Mouse (Mus musculus) spleen, postnatal 14 days (tissue): ENCODE measurements around the gene P4hb.
"Not testable (repeated sequence)": the region's sequence is repeated elsewhere in the genome, so short reads cannot be mapped to it uniquely, and the experiment has no call there.

Experiments
- DNase-seq, 2 experiments: peaks; one replicate each; pipeline ENCODE4 v3.0.0; 2021 to 2022; ENCODE audit warnings: low spot score in 2 of 2

P4hb gene

GRCm38 (mm10) chr11:120598283-120598989 is 25.4 kb upstream of the P4hb start, which contains the start of the genes Alyref and Anapc11:
Alyref (minus strand) TSS chr11:120598365.
Anapc11 (plus strand) TSS chr11:120598421.
- peak; percentile 88 to 93 for DNase-seq

- no peak for DNase-seq
Observed at GRCm38 (mm10) chr11:120597240-120598235, 24.5 kb upstream of the P4hb start.

- no peak for DNase-seq
Observed at GRCm38 (mm10) chr11:120588531-120588930, 15.5 kb upstream of the P4hb start.

GRCm38 (mm10) chr11:120583937-120584336 is 10.9 kb upstream of the P4hb start:
- no peak for DNase-seq

- not testable (repeated sequence) for DNase-seq
Observed at GRCm38 (mm10) chr11:120582982-120583293, 9.9 kb upstream of the P4hb start.

- no peak for DNase-seq
Observed at GRCm38 (mm10) chr11:120582268-120582981, 9.4 kb upstream of the P4hb start.

GRCm38 (mm10) chr11:120581490-120582267 is 8.6 kb upstream of the P4hb start, which contains the start of gene Arhgdia:
Arhgdia (minus strand) TSS chr11:120581624.
- DNase-seq, result peak; percentile 79 to 82

- peak in 1 of 2 experiments; percentile 34 for DNase-seq
Observed at GRCm38 (mm10) chr11:120580871-120581331, 7.8 kb upstream of the P4hb start.

- no peak for DNase-seq
Observed at GRCm38 (mm10) chr11:120580190-120580589, 7.1 kb upstream of the P4hb start.

GRCm38 (mm10) chr11:120579316-120580107 is 6.5 kb upstream of the P4hb start:
- peak; percentile 62 to 83 for DNase-seq

GRCm38 (mm10) chr11:120578694-120579243 is 5.7 kb upstream of the P4hb start:
- no peak for DNase-seq

GRCm38 (mm10) chr11:120578024-120578693 is 5.1 kb upstream of the P4hb start:
- DNase-seq, result no peak

- DNase-seq, result no peak
Observed at GRCm38 (mm10) chr11:120577211-120578023, 4.4 kb upstream of the P4hb start.

- DNase-seq, result no peak
Observed at GRCm38 (mm10) chr11:120576365-120576981, 3.4 kb upstream of the P4hb start.

- no peak for DNase-seq
Observed at GRCm38 (mm10) chr11:120575940-120576339, 2.9 kb upstream of the P4hb start.

- no peak for DNase-seq
Observed at GRCm38 (mm10) chr11:120575046-120575445, 2.0 kb upstream of the P4hb start.

GRCm38 (mm10) chr11:120574278-120574600 is 1.2 kb upstream of the P4hb start:
- DNase-seq, result no peak
